In genomic region chr10:108197498-108197897, GRCm38 (mm10) we compare ENCODE assay signal across 26 mouse cellular contexts. TPM values are rescaled to one million over a fixed set of nuclear protein-coding genes. Genes with fewer than 3 reads are reported as not detected.
DNase-seq lines count a peak whose midpoint lies in the region; ATAC-seq and TF ChIP-seq lines count a peak whose summit lies in the region.
"Had no signal": no experiment of that assay in that cellular context is flagged by ENCODE, and none has a peak within 500 bp of the region (broad histone marks: within the 10 kb centered on the region; RNA-seq: fewer than 3 reads in every experiment).

No protein-coding gene starts in this region.

- H3K27ac ChIP-seq in hindbrain, embryonic 12.5 days: no peak overlapping the region
- H3K27ac ChIP-seq in hindbrain, embryonic 13.5 days: no peak overlapping the region
- H3K27ac ChIP-seq in liver, embryonic 14.5 days: no peak overlapping the region
- no peak overlapping the region for H3K27ac ChIP-seq in liver, embryonic 11.5 days (ENCODE audit: low read depth, low read length)
- H3K27ac ChIP-seq in midbrain, embryonic 13.5 days: no peak overlapping the region
- H3K27ac ChIP-seq in midbrain, embryonic 10.5 days (replicated peaks): no peak overlapping the region
- H3K27ac ChIP-seq: forebrain, embryonic 10.5 days; forebrain, embryonic 15.5 days; heart, embryonic 15.5 days; hindbrain, embryonic 10.5 days; hindbrain, embryonic 15.5 days had no signal

- no peak overlapping the region for H3K9ac ChIP-seq in hindbrain, embryonic 12.5 days
- H3K9ac ChIP-seq in hindbrain, embryonic 13.5 days: no peak overlapping the region
- H3K9ac ChIP-seq in liver, embryonic 14.5 days (replicated peaks): no peak overlapping the region
- no peak overlapping the region for H3K9ac ChIP-seq in liver, embryonic 11.5 days (ENCODE audit: low read depth, low read length)
- H3K9ac ChIP-seq in midbrain, embryonic 13.5 days (replicated peaks): no peak overlapping the region
- H3K9ac ChIP-seq: forebrain, embryonic 15.5 days; heart, embryonic 12.5 days; heart, embryonic 15.5 days; hindbrain, embryonic 15.5 days had no signal

- no peak overlapping the region for H3K4me2 ChIP-seq in hindbrain, embryonic 12.5 days (replicated peaks)
- H3K4me2 ChIP-seq in hindbrain, embryonic 13.5 days: no peak overlapping the region
- no peak overlapping the region for H3K4me2 ChIP-seq in liver, embryonic 14.5 days (ENCODE audit: low read depth)
- no peak overlapping the region for H3K4me2 ChIP-seq in liver, embryonic 11.5 days
- no peak overlapping the region for H3K4me2 ChIP-seq in midbrain, embryonic 13.5 days (replicated peaks)
- H3K4me2 ChIP-seq: forebrain, embryonic 15.5 days; heart, embryonic 12.5 days; heart, embryonic 15.5 days; hindbrain, embryonic 15.5 days had no signal

- WGBS in hindbrain, embryonic 12.5 days: 97% methylated on average over 1 of the region's 1 CpGs
- WGBS in hindbrain, embryonic 13.5 days: 94% methylated on average over 1 of the region's 1 CpGs
- 81% methylated on average over 1 of the region's 1 CpGs for WGBS in liver, embryonic 14.5 days (ENCODE audit: insufficient replicate concordance)
- WGBS in liver, embryonic 11.5 days: 97% methylated on average over 1 of the region's 1 CpGs
- 94% methylated on average over 1 of the region's 1 CpGs for WGBS in midbrain, embryonic 13.5 days
- WGBS in midbrain, embryonic 10.5 days: 100% methylated on average over 1 of the region's 1 CpGs

- no peaks in the 10 kb centered on the region for H3K9me3 ChIP-seq in hindbrain, embryonic 12.5 days (replicated peaks)
- no peaks in the 10 kb centered on the region for H3K9me3 ChIP-seq in hindbrain, embryonic 13.5 days
- H3K9me3 ChIP-seq in liver, embryonic 14.5 days (ENCODE audit: control insufficient read depth, low read length): no peaks in the 10 kb centered on the region
- no peaks in the 10 kb centered on the region for H3K9me3 ChIP-seq in liver, embryonic 11.5 days (ENCODE audit: control insufficient read depth, low read length)
- no peaks in the 10 kb centered on the region for H3K9me3 ChIP-seq in midbrain, embryonic 13.5 days
- H3K9me3 ChIP-seq in midbrain, embryonic 10.5 days (replicated peaks): no peaks in the 10 kb centered on the region
- H3K9me3 ChIP-seq: forebrain, embryonic 10.5 days; forebrain, embryonic 15.5 days; G1E; heart, embryonic 12.5 days; heart, embryonic 15.5 days; hindbrain, embryonic 10.5 days; hindbrain, embryonic 15.5 days had no signal

- no peaks in the 10 kb centered on the region for H3K4me1 ChIP-seq in hindbrain, embryonic 12.5 days
- 0 out of 2 replicates have a peak, but pooled peaks cover 4% of the 10 kb centered on the region for H3K4me1 ChIP-seq in hindbrain, embryonic 13.5 days (replicated peaks)
- no peaks in the 10 kb centered on the region for H3K4me1 ChIP-seq in liver, embryonic 14.5 days (replicated peaks; ENCODE audit: control insufficient read depth in 2 of 2, insufficient read depth in 2 of 2, low read length in 1 of 2)
- H3K4me1 ChIP-seq in liver, embryonic 11.5 days (replicated peaks; ENCODE audit: control insufficient read depth, insufficient read depth, low read length): no peaks in the 10 kb centered on the region
- 0 out of 2 replicates have a peak, but pooled peaks cover 5% of the 10 kb centered on the region for H3K4me1 ChIP-seq in midbrain, embryonic 13.5 days (replicated peaks)
- H3K4me1 ChIP-seq in midbrain, embryonic 10.5 days: no peaks in the 10 kb centered on the region
- H3K4me1 ChIP-seq: forebrain, embryonic 15.5 days; hindbrain, embryonic 10.5 days had no signal

- no peak for TF ChIP-seq EP300 in liver, embryonic 14.5 days (IDR thresholded peaks at IDR 0.05; ENCODE audit: low read depth)

- no peak for TF ChIP-seq CTCF in liver, embryonic 14.5 days (IDR thresholded peaks at IDR 0.05; ENCODE audit: low read depth)

- 0 out of 2 replicates have a peak, but pooled peaks have one; percentile 44 for ATAC-seq in hindbrain, embryonic 12.5 days (ENCODE audit: low FRiP score)
- no peak for ATAC-seq in hindbrain, embryonic 13.5 days (ENCODE audit: low FRiP score)
- ATAC-seq in liver, embryonic 14.5 days (ENCODE audit: insufficient read depth): 0 out of 2 replicates have a peak, but pooled peaks have one; percentile 26
- ATAC-seq in liver, embryonic 11.5 days (replicated peaks; ENCODE audit: low FRiP score): no peak
- peak; percentile 63 for ATAC-seq in midbrain, embryonic 13.5 days
- ATAC-seq: forebrain, embryonic 15.5 days; inflammation-experienced regulatory T-cells, adult 6 months; Patski had no signal

- no peaks in the 10 kb centered on the region for H3K27me3 ChIP-seq in hindbrain, embryonic 12.5 days
- no peaks in the 10 kb centered on the region for H3K27me3 ChIP-seq in hindbrain, embryonic 13.5 days
- H3K27me3 ChIP-seq in liver, embryonic 14.5 days (ENCODE audit: control insufficient read depth, insufficient read depth, low read length): no peaks in the 10 kb centered on the region
- no peaks in the 10 kb centered on the region for H3K27me3 ChIP-seq in liver, embryonic 11.5 days (replicated peaks; ENCODE audit: control insufficient read depth, insufficient read depth, low read length)
- H3K27me3 ChIP-seq in midbrain, embryonic 13.5 days: no peaks in the 10 kb centered on the region
- H3K27me3 ChIP-seq in midbrain, embryonic 10.5 days (ENCODE audit: low read depth, poor library complexity, severe bottlenecking): no peaks in the 10 kb centered on the region
- H3K27me3 ChIP-seq: CH12.LX; forebrain, embryonic 15.5 days; heart, embryonic 12.5 days; heart, embryonic 15.5 days; hindbrain, embryonic 15.5 days; Patski had no signal

- no peak for DNase-seq in liver, embryonic 14.5 days (ENCODE audit: low read depth in 3 of 3, low spot score in 3 of 3)
- no peak for DNase-seq in liver, embryonic 11.5 days (ENCODE audit: low spot score)
- DNase-seq in midbrain, embryonic 10.5 days (ENCODE audit: low spot score): no peak
- DNase-seq: adrenal gland, postnatal 10 days; adrenal gland, postnatal 36 days; B cell, adult 2 months; cerebellum, adult 18-20 months; cerebellum, adult 9-10 months; cerebellum, postnatal 14 days; gastrocnemius, postnatal 25 days; heart, adult 18-20 months; heart, postnatal 10 days; heart, postnatal 36 days had no signal

- H3K36me3 ChIP-seq in hindbrain, embryonic 12.5 days: peaks cover 3% of the 10 kb centered on the region; the same call in 1 of the 2 replicates
- peaks cover 7% of the 10 kb centered on the region for H3K36me3 ChIP-seq in hindbrain, embryonic 13.5 days
- peaks cover 2% of the 10 kb centered on the region; the same call in 1 of the 2 replicates for H3K36me3 ChIP-seq in liver, embryonic 14.5 days (replicated peaks; ENCODE audit: control insufficient read depth, insufficient read depth, low read depth)
- peaks cover 2% of the 10 kb centered on the region; the same call in 1 of the 2 replicates for H3K36me3 ChIP-seq in liver, embryonic 11.5 days (ENCODE audit: control insufficient read depth, insufficient read depth, low read length)
- peaks cover 6% of the 10 kb centered on the region; the same call in 1 of the 2 replicates for H3K36me3 ChIP-seq in midbrain, embryonic 13.5 days
- peaks cover 25% of the 10 kb centered on the region for H3K36me3 ChIP-seq in midbrain, embryonic 10.5 days

- H3K4me3 ChIP-seq in hindbrain, embryonic 12.5 days: no peak overlapping the region
- no peak overlapping the region for H3K4me3 ChIP-seq in hindbrain, embryonic 13.5 days
- no peak overlapping the region for H3K4me3 ChIP-seq in liver, embryonic 14.5 days (ENCODE audit: insufficient read depth in 1 of 2, low read depth in 2 of 2, low read length in 2 of 2)
- H3K4me3 ChIP-seq in liver, embryonic 11.5 days (ENCODE audit: low read depth, low read length): no peak overlapping the region
- no peak overlapping the region for H3K4me3 ChIP-seq in midbrain, embryonic 13.5 days (replicated peaks)
- H3K4me3 ChIP-seq in midbrain, embryonic 10.5 days: no peak overlapping the region
- H3K4me3 ChIP-seq: forebrain, embryonic 10.5 days; forebrain, embryonic 15.5 days; heart, embryonic 12.5 days; heart, embryonic 15.5 days; hindbrain, embryonic 10.5 days; hindbrain, embryonic 15.5 days had no signal

RNA-seq across cellular contexts. Expression of gene Ppp1r12a, which starts 35.5 kb away (rescaled TPM):
- polyA plus RNA-seq in hindbrain, embryonic 12.5 days (2016; fragmentation: Nextera tagmentation; extraction: Ambion mirVana): 88.6 and 93.0 TPM in 2 replicates
- 80.6 and 81.7 TPM in 2 replicates for polyA plus RNA-seq in hindbrain, embryonic 13.5 days (2015; fragmentation: Nextera tagmentation; extraction: Ambion mirVana)
- polyA plus RNA-seq in liver, embryonic 14.5 days (2012; rRNA removed): 13.2 and 18.7 TPM in 2 replicates
- 27.2 and 32.5 TPM in 2 replicates for polyA plus RNA-seq in liver, embryonic 14.5 days (2014; fragmentation: Nextera tagmentation; extraction: Ambion mirVana)
- polyA plus RNA-seq in liver, embryonic 11.5 days (2014; fragmentation: Nextera tagmentation; extraction: Ambion mirVana): 69.4 and 74.9 TPM in 2 replicates
- 84.4 and 87.5 TPM in 2 replicates for polyA plus RNA-seq in midbrain, embryonic 13.5 days (2015; fragmentation: Nextera tagmentation; extraction: Ambion mirVana)
- polyA plus RNA-seq in midbrain, embryonic 10.5 days (2016; fragmentation: Nextera tagmentation; extraction: Ambion mirVana): 70.7 and 80.6 TPM in 2 replicates

Comparison
In these comparisons a context has a peak if more than half of its experiments do, and no peak if none do; other contexts are left out.
1. ATAC-seq: peak in hindbrain, embryonic 12.5 days (single experiment), liver, embryonic 14.5 days (single experiment) and midbrain, embryonic 13.5 days (single experiment); none in hindbrain, embryonic 13.5 days (single experiment) and liver, embryonic 11.5 days (single experiment).